In the genomic region with DNA sequence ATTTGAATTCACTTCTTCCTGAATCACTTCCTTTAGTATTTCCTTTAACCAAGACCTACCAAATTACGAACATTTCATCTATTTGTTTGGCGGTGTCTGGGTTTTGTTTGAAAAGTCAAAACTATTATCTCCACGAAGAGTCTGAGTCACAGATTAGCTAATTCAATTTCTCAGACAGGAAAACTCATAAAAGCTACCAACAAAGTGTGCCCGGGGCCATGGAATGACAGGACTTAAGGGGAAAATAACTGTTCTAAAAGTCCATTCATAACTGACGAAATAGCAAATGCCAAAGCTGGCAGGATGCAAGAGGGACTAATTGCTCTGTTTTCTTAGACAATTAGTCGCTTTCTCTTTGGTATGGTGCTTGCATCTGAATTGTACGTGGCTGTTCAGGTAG, we compare ENCODE assay signal across 19 mouse cellular contexts.
DNase-seq lines count a peak whose midpoint lies in the region; ATAC-seq lines count a peak whose summit lies in the region.
"Had no signal": no experiment of that assay in that cellular context is flagged by ENCODE, and none has a peak within 500 bp of the region (broad histone marks: within the 10 kb centered on the region; RNA-seq: fewer than 3 reads in every experiment).

No protein-coding gene starts in this region.

- H3K4me3 ChIP-seq in limb, embryonic 11.5 days (ENCODE audit: low read depth, low read length): no peak overlapping the region
- no peak overlapping the region for H3K4me3 ChIP-seq in limb, embryonic 10.5 days
- H3K4me3 ChIP-seq: embryonic facial prominence, embryonic 10.5 days; embryonic facial prominence, embryonic 12.5 days; forebrain, embryonic 13.5 days; forebrain, embryonic 15.5 days had no signal

- H3K4me2 ChIP-seq in limb, embryonic 11.5 days (ENCODE audit: low read depth, severe bottlenecking): no peak overlapping the region
- H3K4me2 ChIP-seq: embryonic facial prominence, embryonic 12.5 days; forebrain, embryonic 13.5 days; forebrain, embryonic 15.5 days had no signal

- 0 out of 2 replicates have a peak, but pooled peaks cover 2% of the 10 kb centered on the region for H3K4me1 ChIP-seq in limb, embryonic 11.5 days (ENCODE audit: control insufficient read depth, insufficient read depth, low read length)
- peaks cover 13% of the 10 kb centered on the region for H3K4me1 ChIP-seq in limb, embryonic 10.5 days
- H3K4me1 ChIP-seq: embryonic facial prominence, embryonic 10.5 days; embryonic facial prominence, embryonic 12.5 days; forebrain, embryonic 13.5 days; forebrain, embryonic 15.5 days had no signal

- no peak overlapping the region for H3K9ac ChIP-seq in limb, embryonic 11.5 days (ENCODE audit: low read length)
- H3K9ac ChIP-seq: embryonic facial prominence, embryonic 12.5 days; forebrain, embryonic 13.5 days; forebrain, embryonic 15.5 days; forebrain, postnatal 0 days had no signal

- H3K9me3 ChIP-seq in limb, embryonic 11.5 days (ENCODE audit: control insufficient read depth, low read length): no peaks in the 10 kb centered on the region
- no peaks in the 10 kb centered on the region for H3K9me3 ChIP-seq in limb, embryonic 10.5 days (replicated peaks)
- H3K9me3 ChIP-seq: embryonic facial prominence, embryonic 10.5 days; embryonic facial prominence, embryonic 12.5 days; forebrain, embryonic 13.5 days; forebrain, embryonic 15.5 days had no signal

- DNase-seq in limb, embryonic 11.5 days (ENCODE audit: low spot score): peak; percentile 13
- DNase-seq in limb, embryonic 10.5 days (ENCODE audit: low spot score): no peak
- DNase-seq in Muller cell, postnatal 12 days (ENCODE audit: inconsistent ontology term): peak; percentile 31
- DNase-seq in gastrocnemius, adult 8-10 months (ENCODE audit: low spot score in 2 of 2): no peak
- no peak for DNase-seq in testis, postnatal 10 days (ENCODE audit: low spot score)
- DNase-seq: adrenal gland, adult 2 months; adrenal gland, postnatal 10 days; adrenal gland, postnatal 25 days; cerebellum, adult 11-12 months; cerebellum, adult 2 months; cerebellum, adult 9-10 months; cerebellum, postnatal 10 days; cerebellum, postnatal 25 days; forebrain, postnatal 0 days had no signal

- ATAC-seq in limb, embryonic 11.5 days (ENCODE audit: insufficient number of reproducible peaks, low FRiP score, low TSS enrichment, low read depth): no peak
- ATAC-seq: activated CD4-positive, CD25-positive, alpha-beta regulatory T cell, adult 4 months; forebrain, embryonic 13.5 days; forebrain, embryonic 15.5 days; forebrain, postnatal 0 days had no signal

- no peaks in the 10 kb centered on the region for H3K27me3 ChIP-seq in limb, embryonic 11.5 days (ENCODE audit: control insufficient read depth, insufficient read depth, low read length)
- no peaks in the 10 kb centered on the region for H3K27me3 ChIP-seq in limb, embryonic 10.5 days (ENCODE audit: low read depth, poor library complexity, severe bottlenecking)
- H3K27me3 ChIP-seq: embryonic facial prominence, embryonic 12.5 days; forebrain, embryonic 13.5 days; forebrain, embryonic 15.5 days had no signal

- no peaks in the 10 kb centered on the region for H3K36me3 ChIP-seq in limb, embryonic 11.5 days (ENCODE audit: control insufficient read depth, insufficient read depth, low read length)
- no peaks in the 10 kb centered on the region for H3K36me3 ChIP-seq in limb, embryonic 10.5 days
- H3K36me3 ChIP-seq: embryonic facial prominence, embryonic 10.5 days; embryonic facial prominence, embryonic 12.5 days; forebrain, embryonic 15.5 days had no signal

- 82% methylated on average over 7 of the region's 7 CpGs for WGBS in limb, embryonic 11.5 days
- 85% methylated on average over 7 of the region's 7 CpGs for WGBS in limb, embryonic 10.5 days

- H3K27ac ChIP-seq in limb, embryonic 11.5 days (replicated peaks; ENCODE audit: low read depth, low read length): no peak overlapping the region
- H3K27ac ChIP-seq in limb, embryonic 10.5 days: no peak overlapping the region
- H3K27ac ChIP-seq: embryonic facial prominence, embryonic 10.5 days; embryonic facial prominence, embryonic 12.5 days; forebrain, embryonic 13.5 days; forebrain, embryonic 15.5 days had no signal

Comparison
In these comparisons a context has a peak if more than half of its experiments do, and no peak if none do; other contexts are left out.
1. DNase-seq: peak in limb, embryonic 11.5 days (single experiment) and Muller cell, postnatal 12 days (single experiment); none in limb, embryonic 10.5 days (single experiment), gastrocnemius, adult 8-10 months (0 of 2) and testis, postnatal 10 days (single experiment).